Mouse (Mus musculus) neural tube, embryonic 13.5 days (tissue): ENCODE measurements around the gene 1700024P04Rik. TPM values are rescaled to one million over a fixed set of nuclear protein-coding genes. Genes with fewer than 3 reads are reported as not detected.
"Not testable (repeated sequence)": the region's sequence is repeated elsewhere in the genome, so short reads cannot be mapped to it uniquely, and the experiment has no call there.

Source experiments
- ATAC-seq: fragments of 200-750 bp; cut with Nextera tagmentation; 2 replicates; pipeline ENCODE4 v1.8.0; 2017; ENCODE audit warnings: low read depth, mild to moderate bottlenecking, moderate TSS enrichment, moderate library complexity
- H3K27ac ChIP-seq: fragments of 300-500 bp; sonication (generic); replicated peaks from 2 replicates; pipeline ENCODE4 v1.5.1; 2015; ENCODE audit warnings: moderate library complexity, mild to moderate bottlenecking, inconsistent platforms
- H3K27me3 ChIP-seq: fragments of 300-500 bp; sonication (generic); 2 replicates; pipeline ENCODE4 v1.6.1; 2015; ENCODE audit warnings: mild to moderate bottlenecking, inconsistent platforms
- H3K36me3 ChIP-seq: fragments of 300-500 bp; sonication (generic); 2 replicates; pipeline ENCODE4 v1.6.1; 2015; ENCODE audit warnings: mild to moderate bottlenecking, inconsistent platforms
- H3K4me1 ChIP-seq: fragments of 300-500 bp; sonication (generic); replicated peaks from 2 replicates; pipeline ENCODE4 v1.6.1; 2015; ENCODE audit warnings: inconsistent platforms
- H3K4me2 ChIP-seq: fragments of 300-500 bp; sonication (generic); 2 replicates; pipeline ENCODE4 v1.6.1; 2015; ENCODE audit warnings: inconsistent platforms, mild to moderate bottlenecking, moderate library complexity
- H3K4me3 ChIP-seq: fragments of 300-500 bp; sonication (generic); 2 replicates; pipeline ENCODE4 v1.5.1; 2015; ENCODE audit warnings: mild to moderate bottlenecking, inconsistent platforms
- H3K9ac ChIP-seq: fragments of 300-500 bp; sonication (generic); 2 replicates; pipeline ENCODE4 v1.6.1; 2015; ENCODE audit warnings: moderate library complexity, mild to moderate bottlenecking, inconsistent platforms
- H3K9me3 ChIP-seq: fragments of 300-500 bp; sonication (generic); 2 replicates; pipeline ENCODE4 v1.6.1; 2016; ENCODE audit warnings: inconsistent platforms
- WGBS: fragments of 180-500 bp; shearing (Covaris S2); methylation state at CpG from one replicate; pipeline ENCODE4 v1.1.7; 2015; 5-methylcytosine and 5-hydroxymethylcytosine counted together
- polyA plus RNA-seq: library from polyadenylated mRNA; unstranded; fragments of >200 nt; fragmentation: Nextera tagmentation; extraction: Ambion mirVana; gene quantifications from 2 replicates; pipeline ENCODE4 v1.2.1, GENCODE M21; 2015

Gene 1700024P04Rik
- polyA plus RNA-seq, 1 experiment from 2014 or later, result not detected

DNA sequence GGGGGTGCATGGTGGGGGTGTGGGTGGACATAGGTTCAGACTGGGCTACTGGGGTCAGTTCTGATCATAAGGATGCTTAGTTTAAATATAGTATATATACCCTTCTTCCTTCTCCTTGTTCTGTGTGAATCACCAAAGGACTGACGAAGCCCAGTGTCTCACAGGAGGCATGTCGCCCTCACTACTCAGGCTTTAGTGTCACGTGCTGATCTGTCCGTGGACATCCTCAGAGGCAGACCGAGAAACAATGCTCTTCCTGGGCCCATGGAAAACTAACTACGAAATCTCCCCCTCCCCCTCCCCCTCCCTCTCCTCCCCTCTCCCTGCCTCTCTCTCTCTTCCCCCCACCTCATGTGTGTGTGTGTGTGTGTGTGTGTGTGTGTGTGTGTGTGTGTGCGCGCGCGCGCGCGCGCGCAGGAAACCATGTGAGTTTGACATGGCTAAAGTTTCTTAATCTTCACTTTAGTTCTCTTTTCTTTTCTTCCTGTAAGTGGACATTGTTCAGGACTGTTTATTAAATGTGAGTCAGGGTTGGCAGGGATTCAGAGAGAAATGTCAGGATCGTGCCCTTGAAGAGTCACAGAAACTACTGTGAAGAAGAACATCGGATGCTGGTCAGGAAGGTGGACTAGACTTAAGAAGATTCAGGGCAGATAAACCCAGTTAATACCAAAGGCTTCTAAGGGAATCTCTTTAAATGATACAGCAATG, 22.2 kb upstream of the 1700024P04Rik start:
- Histone ChIP-seq H3K27ac (no peak overlapping the region), H3K9me3 (peaks cover 7% of the 10 kb centered on the region), H3K4me3 (no peak overlapping the region), H3K4me1 (no peaks in the 10 kb centered on the region), H3K36me3 (no peaks in the 10 kb centered on the region), H3K9ac (no peak overlapping the region), H3K4me2 (no peak overlapping the region), H3K27me3 (no peaks in the 10 kb centered on the region)
- no peak for ATAC-seq
- 89% methylated on average over 16 of the region's 17 CpGs for WGBS

DNA sequence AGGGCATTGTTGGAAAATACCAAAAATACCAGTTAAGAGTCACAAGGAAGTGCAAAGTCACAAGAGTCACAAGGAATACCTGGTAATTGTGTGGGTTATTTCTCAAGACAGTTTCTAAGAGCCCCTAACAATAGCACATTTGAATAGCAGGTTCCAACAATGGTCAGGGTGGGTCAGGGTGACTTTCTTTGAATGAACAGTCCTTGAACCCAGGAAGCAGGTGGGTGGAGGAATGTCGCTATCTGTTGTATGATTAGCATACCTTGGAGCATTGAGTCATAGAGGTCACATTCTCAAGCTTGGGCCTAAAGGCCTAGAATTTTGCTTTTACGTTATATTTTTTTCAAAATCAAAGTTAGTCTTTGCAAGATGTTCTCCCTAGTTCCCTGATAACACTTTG, 17.3 kb upstream of the 1700024P04Rik start:
- 98% methylated on average over 2 of the region's 2 CpGs for WGBS
- H3K4me3 ChIP-seq, H3K4me2 ChIP-seq, H3K4me1 ChIP-seq, H3K27ac ChIP-seq, ATAC-seq, H3K27me3 ChIP-seq, H3K36me3 ChIP-seq, H3K9ac ChIP-seq: not testable (repeated sequence)
- peaks cover 10% of the 10 kb centered on the region for H3K9me3 ChIP-seq

DNA sequence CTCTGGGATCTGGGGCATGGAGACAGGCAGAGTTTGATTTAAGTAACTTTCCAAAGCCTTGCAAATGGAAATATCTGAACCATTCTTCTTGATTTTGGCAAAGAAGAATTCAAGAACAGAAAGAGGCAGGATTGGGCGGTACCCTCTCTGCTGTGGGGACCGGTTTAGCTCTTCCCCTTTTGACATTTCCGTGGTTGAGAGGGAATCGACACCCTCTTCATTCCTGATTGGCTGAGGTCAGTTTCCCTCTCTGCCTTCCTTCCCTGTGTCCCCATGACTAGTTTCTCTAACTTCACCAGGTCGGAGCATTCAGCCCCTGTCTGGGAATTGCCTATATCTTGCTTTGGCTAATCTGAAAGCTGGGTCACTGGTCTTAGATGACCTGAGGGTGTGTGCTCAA, 12.7 kb upstream of the 1700024P04Rik start:
- H3K27me3 ChIP-seq, result peaks cover 3% of the 10 kb centered on the region; the same call in 1 of the 2 replicates
- no peak for ATAC-seq
- no peak overlapping the region for H3K4me2 ChIP-seq
- H3K27ac ChIP-seq, result no peak overlapping the region
- H3K36me3 ChIP-seq, result no peaks in the 10 kb centered on the region
- no peaks in the 10 kb centered on the region for H3K4me1 ChIP-seq
- peaks cover 4% of the 10 kb centered on the region; the same call in 1 of the 2 replicates for H3K9me3 ChIP-seq
- H3K9ac ChIP-seq, result no peak overlapping the region
- 62% methylated on average over 5 of the region's 5 CpGs for WGBS
- no peak overlapping the region for H3K4me3 ChIP-seq

DNA sequence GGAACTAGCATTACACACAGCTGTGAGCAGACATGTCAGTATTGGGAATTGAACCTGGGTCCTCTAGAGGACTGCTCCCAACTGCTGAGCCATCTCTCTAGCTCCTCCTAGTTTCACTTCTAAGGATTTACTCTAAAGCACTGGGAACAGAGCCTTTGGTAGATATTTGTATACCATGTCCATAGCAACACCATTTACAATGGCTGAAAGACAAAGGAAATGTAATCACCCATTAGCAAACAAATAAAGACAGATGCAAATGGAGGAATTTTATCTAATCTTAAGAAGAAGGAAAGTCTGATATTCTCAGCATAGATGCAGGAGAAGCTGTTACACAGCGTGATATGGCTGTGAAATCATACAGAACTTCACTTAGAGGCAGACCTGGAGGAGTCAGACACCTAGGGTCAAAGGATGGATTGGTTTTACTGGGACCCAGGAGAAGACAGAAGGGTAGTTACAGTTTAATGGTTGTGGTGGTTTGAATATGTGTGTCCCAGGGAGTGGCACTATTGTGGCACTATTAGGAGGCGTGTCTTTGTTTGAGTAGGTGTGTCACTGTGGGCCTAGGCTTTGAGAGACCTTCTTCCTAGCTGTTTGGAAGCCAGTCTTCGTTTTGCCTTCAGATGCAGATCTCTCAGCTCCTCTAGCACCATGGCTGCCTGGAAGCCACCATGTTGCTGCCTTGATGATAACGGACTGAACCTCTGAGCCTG, 7.1 kb downstream of the 1700024P04Rik start:
- ATAC-seq, result no peak
- Histone ChIP-seq H3K9me3 (no peaks in the 10 kb centered on the region), H3K9ac (no peak overlapping the region), H3K27ac (no peak overlapping the region), H3K27me3 (no peaks in the 10 kb centered on the region), H3K4me1 (no peaks in the 10 kb centered on the region), H3K4me2 (no peak overlapping the region), H3K36me3 (no peaks in the 10 kb centered on the region), H3K4me3 (no peak overlapping the region)
- WGBS, result 87% methylated on average over 4 of the region's 4 CpGs

DNA sequence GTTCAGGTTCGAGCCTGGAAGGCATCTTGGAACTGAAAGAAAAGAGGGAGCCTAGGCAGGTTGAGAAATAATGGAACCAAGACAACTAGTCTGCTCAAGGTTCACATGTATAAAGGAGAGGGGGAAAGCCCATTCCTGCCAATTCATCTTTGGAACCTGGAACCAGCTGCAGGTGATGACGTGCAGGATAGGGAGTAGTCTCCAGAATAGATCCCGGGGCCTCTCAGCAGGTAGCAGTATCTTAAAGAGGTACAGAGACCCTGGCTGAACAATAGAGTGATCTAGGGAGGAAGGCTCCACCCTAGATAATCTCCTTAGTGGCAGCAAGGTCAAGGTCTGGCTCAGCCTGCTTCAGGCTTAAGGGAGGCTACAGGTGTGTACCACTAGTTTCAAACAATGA, 8.3 kb downstream of the 1700024P04Rik start:
- WGBS, result 77% methylated on average over 3 of the region's 3 CpGs
- not testable (repeated sequence) for ATAC-seq

DNA sequence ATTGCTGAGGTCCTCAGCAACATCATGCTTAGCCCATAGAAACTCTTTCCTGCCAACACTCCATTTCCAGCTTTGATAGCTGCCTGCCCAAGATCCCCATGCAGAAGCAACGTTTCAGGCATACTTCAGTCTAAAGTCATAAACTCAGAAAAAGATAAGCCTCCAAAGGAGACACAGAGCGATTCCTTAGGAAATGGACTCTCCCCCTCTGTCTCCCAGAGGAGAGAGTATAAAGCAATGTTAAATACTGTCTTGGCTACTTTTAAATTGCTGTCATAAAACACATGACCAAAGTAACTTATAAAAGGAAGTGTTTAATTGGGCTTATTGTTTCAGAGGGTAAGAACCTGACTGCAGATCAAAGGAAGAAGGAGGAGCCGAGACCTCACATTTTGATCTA, 12.3 kb downstream of the 1700024P04Rik start:
- no peaks in the 10 kb centered on the region for H3K36me3 ChIP-seq
- H3K4me1 ChIP-seq, result no peaks in the 10 kb centered on the region; the same call in 1 of the 2 replicates
- 70% methylated on average over 3 of the region's 3 CpGs for WGBS
- no peak for ATAC-seq
- no peak overlapping the region for H3K4me2 ChIP-seq
- no peaks in the 10 kb centered on the region for H3K27me3 ChIP-seq
- no peak overlapping the region for H3K4me3 ChIP-seq
- H3K27ac ChIP-seq, result no peak overlapping the region
- H3K9me3 ChIP-seq, result no peaks in the 10 kb centered on the region
- no peak overlapping the region for H3K9ac ChIP-seq

More for the DNA sequence above, 8.3 kb downstream of the 1700024P04Rik start:
- H3K4me2 ChIP-seq, H3K36me3 ChIP-seq, H3K27ac ChIP-seq, H3K9me3 ChIP-seq, H3K9ac ChIP-seq, H3K4me1 ChIP-seq, H3K27me3 ChIP-seq, H3K4me3 ChIP-seq: not testable (repeated sequence)

DNA sequence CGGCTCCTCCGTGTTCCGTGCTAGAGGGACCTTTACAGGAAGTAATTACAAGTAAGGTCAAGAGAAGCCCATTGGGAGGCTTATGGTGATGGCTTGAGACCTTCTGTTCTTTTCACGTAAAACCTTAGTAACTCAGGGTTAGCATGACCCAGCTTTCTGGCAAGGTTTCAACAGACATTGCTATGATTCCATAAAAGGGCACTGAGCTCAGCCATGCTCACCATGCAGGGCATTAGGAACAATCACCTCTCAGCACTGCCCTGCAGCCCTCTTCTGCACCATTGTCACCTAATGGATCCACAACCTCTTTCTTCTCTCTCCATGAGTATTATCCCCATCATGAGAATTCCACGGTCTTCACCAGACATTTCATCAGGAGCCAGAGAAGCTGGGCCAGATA, 12.7 kb downstream of the 1700024P04Rik start:
- ATAC-seq, result no peak
- Histone ChIP-seq H3K27me3 (no peaks in the 10 kb centered on the region), H3K4me1 (no peaks in the 10 kb centered on the region; the same call in 1 of the 2 replicates), H3K4me3 (no peak overlapping the region), H3K4me2 (no peak overlapping the region), H3K9ac (no peak overlapping the region), H3K36me3 (no peaks in the 10 kb centered on the region), H3K27ac (no peak overlapping the region), H3K9me3 (no peaks in the 10 kb centered on the region)
- 78% methylated on average over 5 of the region's 5 CpGs for WGBS

DNA sequence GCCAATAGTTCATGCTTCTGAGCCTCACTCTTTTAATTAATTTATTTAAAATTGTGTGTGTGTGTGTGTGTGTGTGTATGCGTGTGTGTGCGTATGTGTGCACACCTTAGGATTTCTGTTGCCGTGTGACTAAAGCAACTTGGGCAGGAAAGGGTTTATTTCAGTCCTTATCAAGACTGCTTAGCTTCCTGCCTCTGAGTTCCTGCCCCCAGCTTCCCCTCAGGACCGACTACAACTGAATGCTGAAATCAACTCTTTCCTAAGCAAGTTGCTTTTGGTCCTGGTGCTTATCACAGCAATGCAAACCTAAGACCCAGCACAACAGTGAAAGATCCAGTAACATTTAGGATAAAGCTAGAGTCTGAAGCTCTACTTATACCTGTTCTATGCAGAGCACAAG, 15.8 kb downstream of the 1700024P04Rik start:
- 87% methylated on average over 4 of the region's 4 CpGs for WGBS
- Histone ChIP-seq H3K4me1 (no peaks in the 10 kb centered on the region; the same call in 1 of the 2 replicates), H3K9me3 (no peaks in the 10 kb centered on the region), H3K4me2 (no peak overlapping the region), H3K36me3 (no peaks in the 10 kb centered on the region), H3K9ac (no peak overlapping the region), H3K4me3 (no peak overlapping the region), H3K27ac (no peak overlapping the region), H3K27me3 (no peaks in the 10 kb centered on the region)
- no peak for ATAC-seq

DNA sequence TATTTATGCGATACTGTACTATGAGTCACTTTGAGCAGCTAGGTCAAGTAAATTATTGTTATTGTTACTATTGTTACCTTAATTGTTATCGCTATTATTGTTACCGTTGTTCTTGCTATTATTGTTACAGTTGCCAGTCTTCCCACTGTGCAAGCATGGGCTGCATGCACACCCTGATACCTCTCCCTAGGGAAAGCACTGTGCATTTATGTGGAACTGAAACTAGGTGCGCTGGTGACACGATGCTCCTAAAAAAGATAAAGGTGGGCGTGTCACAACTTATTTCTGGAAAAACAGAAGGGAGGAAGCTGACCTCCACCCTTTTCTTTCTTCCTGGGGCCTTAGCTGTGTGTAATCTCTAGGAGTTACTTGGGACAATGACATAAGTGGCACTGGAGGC, 16.4 kb downstream of the 1700024P04Rik start:
- no peaks in the 10 kb centered on the region for H3K27me3 ChIP-seq
- no peak overlapping the region for H3K4me2 ChIP-seq
- no peak for ATAC-seq
- H3K9me3 ChIP-seq, result no peaks in the 10 kb centered on the region
- H3K4me1 ChIP-seq, result no peaks in the 10 kb centered on the region; the same call in 1 of the 2 replicates
- WGBS, result 79% methylated on average over 6 of the region's 6 CpGs
- H3K4me3 ChIP-seq, result no peak overlapping the region
- H3K27ac ChIP-seq, result no peak overlapping the region
- no peak overlapping the region for H3K9ac ChIP-seq
- H3K36me3 ChIP-seq, result no peaks in the 10 kb centered on the region

DNA sequence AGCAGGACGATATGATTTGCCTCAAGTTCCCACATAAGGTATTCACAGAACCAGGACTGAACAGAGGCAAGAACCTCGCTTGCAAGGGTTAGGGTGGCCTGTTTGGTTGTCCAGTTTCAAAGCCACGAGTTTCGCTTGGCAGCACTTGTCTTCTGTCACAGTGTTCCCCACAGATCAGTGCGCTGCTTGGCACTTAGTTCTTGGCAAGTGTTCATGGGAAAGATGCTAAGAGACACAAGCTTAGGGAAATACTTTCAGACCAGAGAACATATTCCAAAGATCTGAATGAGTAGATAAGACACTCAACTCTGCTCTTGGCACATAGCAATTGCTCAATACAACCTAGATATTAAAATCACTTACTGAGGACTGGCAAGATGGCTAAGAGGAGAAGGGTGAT, 17.8 kb downstream of the 1700024P04Rik start:
- Histone ChIP-seq H3K4me1 (no peaks in the 10 kb centered on the region; the same call in 1 of the 2 replicates), H3K27me3 (no peaks in the 10 kb centered on the region), H3K9me3 (no peaks in the 10 kb centered on the region), H3K27ac (no peak overlapping the region), H3K36me3 (no peaks in the 10 kb centered on the region), H3K4me3 (no peak overlapping the region), H3K9ac (no peak overlapping the region), H3K4me2 (no peak overlapping the region)
- 89% methylated on average over 5 of the region's 5 CpGs for WGBS
- ATAC-seq, result no peak

DNA sequence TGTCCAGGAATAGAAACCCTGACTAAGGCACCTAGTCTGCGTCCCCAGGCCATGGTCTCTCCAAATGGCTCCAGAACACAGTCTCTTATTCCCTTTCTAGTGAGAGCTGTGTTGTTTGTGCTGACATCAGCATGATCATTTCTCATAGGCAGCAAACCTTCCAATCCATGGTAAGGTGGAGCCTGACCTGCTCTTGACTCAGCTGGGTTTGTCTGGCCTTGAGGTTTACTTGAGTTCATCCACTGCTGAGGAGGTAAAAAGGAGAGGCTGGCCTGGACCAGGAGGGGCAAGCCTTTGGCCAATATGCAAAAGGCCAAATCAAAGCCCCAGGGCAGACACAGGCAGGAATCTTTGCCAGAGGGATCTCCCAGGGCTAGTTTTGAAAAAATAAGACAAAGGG, 20.8 kb downstream of the 1700024P04Rik start:
- no peaks in the 10 kb centered on the region for H3K4me1 ChIP-seq
- 91% methylated on average over 1 of the region's 1 CpGs for WGBS
- H3K27me3 ChIP-seq, result no peaks in the 10 kb centered on the region
- no peak overlapping the region for H3K27ac ChIP-seq
- H3K4me2 ChIP-seq, result no peak overlapping the region
- H3K36me3 ChIP-seq, result no peaks in the 10 kb centered on the region
- H3K9me3 ChIP-seq, result no peaks in the 10 kb centered on the region
- no peak overlapping the region for H3K4me3 ChIP-seq
- ATAC-seq, result no peak
- H3K9ac ChIP-seq, result no peak overlapping the region

DNA sequence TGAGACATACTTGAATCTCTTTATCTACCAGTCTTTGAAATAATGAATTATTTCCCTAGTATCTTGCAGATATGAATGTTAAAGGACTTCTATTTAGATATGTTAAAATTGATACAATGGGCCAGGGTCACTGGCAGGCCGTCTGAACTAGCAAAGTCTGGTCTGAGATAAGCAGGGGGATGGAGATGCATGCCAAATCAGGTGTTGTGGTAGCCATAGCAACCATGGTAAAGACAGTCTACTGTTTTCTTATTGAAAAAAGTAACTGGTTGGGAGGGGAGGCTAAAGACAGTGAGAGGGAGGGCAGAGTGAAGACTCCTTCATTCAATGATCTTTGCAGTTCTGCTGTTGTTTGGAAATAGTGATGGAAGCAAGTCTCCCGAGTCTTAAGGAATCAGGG, 26.2 kb downstream of the 1700024P04Rik start:
- Histone ChIP-seq H3K27me3 (no peaks in the 10 kb centered on the region), H3K27ac (no peak overlapping the region), H3K9me3 (no peaks in the 10 kb centered on the region), H3K4me1 (peaks cover 5% of the 10 kb centered on the region), H3K36me3 (no peaks in the 10 kb centered on the region), H3K4me2 (no peak overlapping the region), H3K4me3 (no peak overlapping the region), H3K9ac (no peak overlapping the region)
- 23% methylated on average over 2 of the region's 2 CpGs for WGBS
- no peak for ATAC-seq
